Mouse (Mus musculus) cerebellum, adult 2 months (tissue): ENCODE results near the gene AY358078. TPM values are rescaled to one million over a fixed set of nuclear protein-coding genes. Genes with fewer than 3 reads are reported as not detected.
A peak's percentile ranks its signal among the peaks of the same experiment; 100 is the strongest.
"Not testable (repeated sequence)": the region's sequence is repeated elsewhere in the genome, so short reads cannot be mapped to it uniquely, and the experiment has no call there.

Experiments
- DNase-seq, 2 experiments: peaks; one replicate each; pipeline ENCODE4 v3.0.0; 2021
- H3K27ac ChIP-seq: fragments of 200-500 bp; 2 replicates; pipeline ENCODE4 v1.5.1; 2012; ENCODE audit warnings: low read length, control low read depth, inconsistent platforms; ENCODE audit not compliant: insufficient read depth
- H3K27me3 ChIP-seq: fragments of 200-500 bp; 2 replicates; pipeline ENCODE4 v1.6.1; 2012; ENCODE audit warnings: inconsistent platforms, mild to moderate bottlenecking, low read length, moderate library complexity; ENCODE audit not compliant: control insufficient read depth, insufficient read depth
- H3K4me1 ChIP-seq: fragments of 200-500 bp; 2 replicates; pipeline ENCODE4 v1.6.1; 2011; ENCODE audit warnings: low read length; ENCODE audit not compliant: control insufficient read depth, insufficient read depth
- H3K4me3 ChIP-seq: fragments of 200-500 bp; replicated peaks from 2 replicates; pipeline ENCODE3; 2011; ENCODE audit warnings: mild to moderate bottlenecking, low read depth, low read length, control low read depth; ENCODE audit not compliant: insufficient read depth
- CTCF ChIP-seq: fragments of 200-500 bp; IDR thresholded peaks from 2 replicates; pipeline ENCODE4 v1.5.1; 2011; ENCODE audit warnings: low read depth, mild to moderate bottlenecking, control low read depth, low read length, moderate library complexity, borderline replicate concordance; ENCODE audit not compliant: insufficient read depth
- POLR2A ChIP-seq: fragments of 200-500 bp; IDR thresholded peaks from 2 replicates; pipeline ENCODE4 v1.6.1; 2011; ENCODE audit warnings: low read length, control low read depth, borderline replicate concordance; ENCODE audit not compliant: insufficient read depth
- WGBS: fragments of 180-500 bp; shearing (Covaris S2); methylation state at CpG from one replicate; pipeline ENCODE4 v1.1.7; 2018; 5-methylcytosine and 5-hydroxymethylcytosine counted together
- polyA plus RNA-seq: library from polyadenylated mRNA; depleted of rRNA; stranded (reverse); fragments of >200 nt; gene quantifications from 2 replicates; pipeline ENCODE4 v1.2.3, GENCODE M21; 2012; rRNA removed

AY358078 gene
- not detected in 2 replicates for polyA plus RNA-seq

GRCm38 (mm10) chr14:51799746-51800145 is at the start of gene AY358078:
AY358078 (plus strand) TSS chr14:51800046.
- Histone ChIP-seq H3K4me1 (no peaks in the 10 kb centered on the region), H3K4me3 (no peak within 1 kb of the TSS), H3K27ac (no peak within 1 kb of the TSS), H3K27me3 (no peaks in the 10 kb centered on the region)
- 85% methylated on average over 2 of the region's 2 CpGs for WGBS
- TF ChIP-seq CTCF (no peak), POLR2A (no peak)
- DNase-seq: no peak

DNA sequence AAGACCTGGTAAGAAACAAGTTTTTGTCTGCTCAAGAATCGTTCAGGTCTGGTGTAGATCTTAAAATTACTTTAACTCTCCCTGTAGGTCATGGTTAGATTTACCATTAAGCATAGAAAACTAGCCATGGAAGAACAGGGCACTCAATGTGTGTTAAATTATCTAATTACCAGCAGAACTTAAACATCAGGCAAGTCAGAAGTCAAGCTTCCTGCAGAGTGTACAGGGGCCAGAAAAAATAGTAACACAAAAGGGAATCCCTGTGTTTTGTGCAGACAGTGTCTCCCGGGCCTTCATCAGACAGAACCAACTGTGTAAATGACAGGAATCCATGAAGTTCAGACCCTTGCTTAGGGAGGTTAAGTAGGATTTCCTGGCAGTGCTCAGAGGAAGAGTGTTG is 43.9 kb upstream of the AY358078 start:
- TF ChIP-seq CTCF (no peak), POLR2A (no peak)
- 55% methylated on average over 2 of the region's 2 CpGs for WGBS
- no peaks in the 10 kb centered on the region for H3K27me3 ChIP-seq
- no peak for DNase-seq
- no peaks in the 10 kb centered on the region for H3K4me1 ChIP-seq
- H3K4me3 ChIP-seq: no peak overlapping the region
- H3K27ac ChIP-seq: no peak overlapping the region

GRCm38 (mm10) chr14:51771378-51771777 is 28.5 kb upstream of the AY358078 start:
- DNase-seq: peak; percentile 6 to 7
- H3K4me3 ChIP-seq, H3K4me1 ChIP-seq, H3K27me3 ChIP-seq, H3K27ac ChIP-seq: not testable (repeated sequence)
- peak; percentile 24; the same call in 1 of the 2 replicates for TF ChIP-seq CTCF
- 93% methylated on average over 1 of the region's 1 CpGs for WGBS

DNA sequence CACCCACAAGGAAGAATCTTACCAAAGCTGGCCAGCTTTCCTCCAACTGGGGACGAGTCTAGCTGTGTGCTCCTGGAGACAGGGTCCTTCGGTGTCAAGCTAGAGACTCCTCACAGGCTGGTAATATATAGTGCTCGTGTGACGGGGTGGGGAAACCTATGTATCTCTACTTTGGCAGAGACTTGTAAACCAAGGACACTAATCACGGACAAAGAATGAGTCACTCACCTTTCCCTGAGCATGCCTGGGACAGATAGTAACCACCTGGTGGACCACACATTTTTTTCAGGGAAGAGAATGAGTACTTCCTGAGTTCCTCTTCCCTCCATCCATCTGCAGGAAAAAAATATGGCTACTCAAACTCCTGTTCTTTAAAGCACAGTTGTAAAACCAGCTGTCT is 26.4 kb upstream of the AY358078 start, which contains the start of gene Ang4:
TSS of gene Ang4 (minus strand) at position 101 of the 400 bp plus-strand sequence.
- DNase-seq: no peak
- H3K27ac ChIP-seq: no peak within 1 kb of the TSS
- H3K4me1 ChIP-seq: no peaks in the 10 kb centered on the region
- WGBS: 82% methylated on average over 5 of the region's 5 CpGs
- H3K27me3 ChIP-seq: no peaks in the 10 kb centered on the region
- no peak for TF ChIP-seq POLR2A
- TF ChIP-seq CTCF: no peak
- no peak within 1 kb of the TSS for H3K4me3 ChIP-seq

DNA sequence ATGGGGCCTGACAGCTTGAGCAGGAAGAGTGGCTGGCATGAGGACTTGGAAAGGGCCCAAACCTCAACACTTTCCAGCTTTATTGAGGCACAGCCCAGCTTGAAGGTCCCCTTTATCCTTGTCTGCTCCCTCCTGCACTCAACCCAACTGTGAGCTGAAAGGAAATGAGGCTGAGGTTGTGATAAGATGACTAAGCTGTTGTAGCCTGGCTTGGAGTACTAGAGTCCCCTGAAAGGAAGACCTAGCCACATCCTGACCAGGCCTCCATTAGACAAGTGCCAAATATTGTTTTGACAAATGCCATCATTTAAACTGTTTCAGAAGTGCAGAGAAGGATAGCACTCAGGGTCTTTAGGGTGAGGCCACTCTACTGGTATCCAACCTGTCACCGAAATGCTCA is 22.1 kb upstream of the AY358078 start:
- H3K4me3 ChIP-seq: no peak overlapping the region
- no peak for TF ChIP-seq CTCF
- no peak for TF ChIP-seq POLR2A
- H3K27ac ChIP-seq: no peak overlapping the region
- DNase-seq: no peak
- no peaks in the 10 kb centered on the region for H3K4me1 ChIP-seq
- 93% methylated on average over 1 of the region's 1 CpGs for WGBS
- no peaks in the 10 kb centered on the region for H3K27me3 ChIP-seq

DNA sequence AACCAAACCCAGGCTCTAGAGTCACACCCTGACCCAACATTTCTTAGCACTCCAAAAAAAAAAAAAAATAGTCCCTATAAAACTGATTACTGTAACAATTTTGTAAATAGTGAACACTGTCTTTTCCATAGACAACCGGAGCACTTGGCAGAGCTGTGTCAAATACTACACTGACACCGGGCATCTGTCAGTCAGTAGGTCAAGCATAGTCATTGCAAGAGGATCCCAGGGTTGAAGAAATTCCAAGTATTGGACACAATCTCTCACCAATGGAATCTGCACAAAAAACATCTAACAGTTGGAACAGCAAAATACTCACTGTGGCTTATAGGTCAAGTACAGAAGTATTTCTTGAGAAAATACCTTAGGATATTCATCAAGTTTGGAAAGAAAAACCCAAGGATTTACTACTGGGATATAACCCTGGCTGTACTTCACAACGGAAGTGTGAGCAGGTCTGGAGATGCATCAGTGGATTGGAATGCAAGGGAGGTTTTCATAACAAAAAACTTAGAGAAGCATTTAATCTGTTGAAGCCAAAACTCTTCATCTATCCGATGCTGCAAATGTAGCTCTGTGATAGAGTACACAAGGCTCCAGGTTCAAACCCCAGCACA is 20.9 kb upstream of the AY358078 start:
- no peak overlapping the region for H3K4me3 ChIP-seq
- H3K27ac ChIP-seq: no peak overlapping the region
- no peaks in the 10 kb centered on the region for H3K4me1 ChIP-seq
- no peak for TF ChIP-seq POLR2A
- TF ChIP-seq CTCF: no peak
- DNase-seq: no peak
- 73% methylated on average over 4 of the region's 4 CpGs for WGBS
- no peaks in the 10 kb centered on the region for H3K27me3 ChIP-seq

DNA sequence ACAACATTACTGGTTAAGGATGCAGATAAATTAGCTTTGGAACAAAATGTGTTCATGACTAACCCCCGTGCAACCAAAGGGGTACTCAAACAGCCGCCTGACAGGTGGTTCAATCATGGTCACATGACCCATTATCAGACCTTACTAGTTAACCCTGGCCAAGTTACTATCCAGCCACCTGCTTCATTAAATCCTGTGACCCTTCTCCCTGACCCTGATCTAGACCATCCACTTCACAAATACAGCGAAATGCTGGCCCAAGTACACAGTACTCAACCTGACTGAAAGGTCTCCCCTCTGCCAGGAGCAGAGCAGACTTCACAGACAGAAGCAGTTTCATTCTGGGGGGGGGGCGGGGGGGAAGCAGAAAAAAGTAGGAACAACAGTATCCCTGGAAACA is 13.5 kb upstream of the AY358078 start:
- Histone ChIP-seq H3K27me3 (no peaks in the 10 kb centered on the region), H3K4me3 (no peak overlapping the region), H3K27ac (no peak overlapping the region), H3K4me1 (no peaks in the 10 kb centered on the region)
- TF ChIP-seq POLR2A (no peak), CTCF (no peak)
- 48% methylated on average over 4 of the region's 4 CpGs for WGBS
- no peak for DNase-seq

DNA sequence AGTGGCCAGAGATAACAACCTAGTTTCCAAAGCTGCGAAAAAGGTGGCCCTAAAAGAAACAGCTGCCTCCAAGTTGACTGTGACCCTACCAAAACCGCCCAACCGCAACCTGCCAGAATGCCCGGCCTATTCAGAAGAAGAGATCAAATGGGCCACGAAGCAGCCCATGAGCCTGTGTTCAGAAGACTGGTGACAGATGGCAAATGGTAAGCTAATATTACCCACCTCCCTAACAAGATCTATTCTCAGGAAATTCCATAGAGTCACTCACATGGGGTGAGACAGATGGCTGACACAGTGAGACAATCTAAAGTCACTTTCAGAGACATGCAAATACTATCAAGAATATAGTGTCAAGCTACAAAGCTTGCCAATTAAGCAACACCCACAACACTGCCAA is 12.8 kb upstream of the AY358078 start:
- 21% methylated on average over 5 of the region's 5 CpGs for WGBS

More for the DNA sequence above, 12.8 kb upstream of the AY358078 start:
- Histone ChIP-seq H3K27me3 (no peaks in the 10 kb centered on the region), H3K27ac (no peak overlapping the region), H3K4me1 (no peaks in the 10 kb centered on the region), H3K4me3 (no peak overlapping the region)
- DNase-seq: peak in 1 of 2 experiments; percentile 4
- no peak for TF ChIP-seq CTCF
- no peak for TF ChIP-seq POLR2A
